Mouse (Mus musculus) bone marrow macrophage, adult 2 months (primary cell): ENCODE data around the gene Psat1. TPM values are rescaled to one million over a fixed set of nuclear protein-coding genes. Genes with fewer than 3 reads are reported as not detected.

Source experiments
- H3K27ac ChIP-seq: 2 replicates; pipeline ENCODE4 v1.5.1; 2012; ENCODE audit warnings: low read depth, low read length; ENCODE audit not compliant: insufficient read depth
- H3K4me1 ChIP-seq: 2 replicates; pipeline ENCODE4 v1.6.1; 2012; ENCODE audit warnings: low read length; ENCODE audit not compliant: control insufficient read depth, insufficient read depth
- H3K4me3 ChIP-seq: 2 replicates; pipeline ENCODE4 v1.5.1; 2012; ENCODE audit warnings: mild to moderate bottlenecking, low read length, moderate library complexity; ENCODE audit not compliant: insufficient read depth
- CTCF ChIP-seq: IDR thresholded peaks from 2 replicates; pipeline ENCODE4 v1.5.1; 2012; ENCODE audit warnings: low read depth, mild to moderate bottlenecking, low read length, moderate library complexity
- POLR2A ChIP-seq: IDR thresholded peaks from 2 replicates; pipeline ENCODE4 v1.6.1; 2012; ENCODE audit warnings: mild to moderate bottlenecking, low read depth, low read length, borderline replicate concordance
- polyA plus RNA-seq: library from polyadenylated mRNA; stranded (reverse); fragments of >200 nt; gene quantifications from 2 replicates; pipeline ENCODE4 v1.2.4, GENCODE M21; 2012; ENCODE audit not compliant: missing spikeins, insufficient read depth, insufficient read length

The Psat1 gene
- polyA plus RNA-seq, 1 experiment: 10.1 TPM

DNA sequence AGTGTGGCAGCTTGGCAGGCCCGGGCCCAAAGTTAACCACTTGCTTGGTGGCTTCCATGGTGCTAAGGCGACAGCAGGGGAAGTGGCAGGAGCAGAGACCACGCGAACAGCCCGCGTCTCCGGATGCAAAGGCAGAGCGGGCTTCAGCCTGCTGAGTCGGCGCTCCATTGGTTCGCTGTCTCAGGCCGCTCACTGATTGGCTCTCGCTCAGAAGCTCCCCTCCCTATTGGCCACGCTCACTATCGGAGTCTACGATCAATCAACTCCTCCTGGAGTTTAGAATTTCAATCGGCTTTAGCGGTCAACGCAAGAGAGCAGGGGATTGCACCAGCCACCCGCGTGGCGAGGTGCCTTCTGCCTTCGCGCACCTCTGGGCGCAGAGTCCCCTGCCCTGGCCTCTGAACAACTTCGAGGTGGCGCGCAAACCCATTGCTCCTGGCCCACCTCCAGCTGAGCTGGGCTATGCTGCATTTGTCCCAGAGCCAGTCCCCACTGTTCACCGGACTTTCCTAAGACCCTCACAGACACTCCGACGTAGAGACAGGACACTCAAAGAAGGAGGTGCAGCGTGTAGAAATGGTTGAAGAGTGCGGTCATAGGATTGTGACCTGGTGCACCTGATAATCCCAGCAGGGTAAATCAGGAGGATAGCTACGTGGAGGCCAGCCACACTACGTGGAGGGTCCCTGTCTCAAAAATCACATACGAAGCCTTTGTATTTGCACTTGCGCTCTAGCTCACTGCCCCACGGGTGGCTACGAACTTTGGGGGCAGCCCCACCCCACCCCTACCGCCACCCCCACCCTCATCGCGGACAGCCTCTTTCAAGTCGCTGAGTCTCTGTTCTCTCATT lies 22.0 kb downstream of the Psat1 start:
- TF ChIP-seq CTCF (no peak), POLR2A (no peak; the same call in 1 of the 2 replicates)
- H3K4me3 ChIP-seq: peak overlapping the region; percentile 68

DNA sequence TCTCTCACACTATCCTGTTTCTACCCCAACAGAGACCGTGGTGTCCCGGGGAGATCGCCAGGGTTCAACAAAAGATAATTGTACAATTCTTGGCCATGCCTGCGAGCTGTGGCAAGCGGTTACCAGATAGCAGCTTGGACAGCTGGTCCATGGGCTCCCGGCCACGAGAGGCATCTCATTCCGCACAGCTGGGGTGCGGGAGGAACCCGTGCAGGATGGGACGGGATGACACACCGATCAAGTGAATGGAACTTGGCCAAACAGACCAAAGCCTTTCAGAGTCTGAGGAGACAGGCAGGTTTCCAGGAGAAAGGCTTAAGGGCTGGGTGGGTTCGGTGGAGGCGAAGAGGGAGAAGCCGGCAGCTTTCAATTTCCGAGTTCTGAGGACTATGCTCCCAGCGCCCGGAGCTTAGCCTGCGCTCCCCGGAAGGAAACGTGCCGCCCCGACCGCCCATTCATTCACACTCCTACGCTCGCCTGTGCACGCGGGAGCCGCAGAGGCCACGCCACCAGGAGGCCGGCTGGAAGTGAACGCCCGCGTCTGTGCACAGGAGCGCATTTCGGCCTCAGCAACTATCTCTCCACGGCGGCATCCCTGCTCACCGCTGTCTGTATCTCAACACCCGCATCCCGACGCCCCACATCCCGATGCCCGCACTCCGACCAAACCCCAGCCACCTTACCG lies 22.8 kb downstream of the Psat1 start:
- Histone ChIP-seq H3K4me3 (peak overlapping the region; percentile 68), H3K4me1 (peaks cover 11% of the 10 kb centered on the region), H3K27ac (peak overlapping the region; percentile 60)
- TF ChIP-seq CTCF (no peak), POLR2A (no peak)

More for the DNA sequence above, 22.0 kb downstream of the Psat1 start:
- peaks cover 11% of the 10 kb centered on the region for H3K4me1 ChIP-seq
- peak overlapping the region; percentile 60 for H3K27ac ChIP-seq

DNA sequence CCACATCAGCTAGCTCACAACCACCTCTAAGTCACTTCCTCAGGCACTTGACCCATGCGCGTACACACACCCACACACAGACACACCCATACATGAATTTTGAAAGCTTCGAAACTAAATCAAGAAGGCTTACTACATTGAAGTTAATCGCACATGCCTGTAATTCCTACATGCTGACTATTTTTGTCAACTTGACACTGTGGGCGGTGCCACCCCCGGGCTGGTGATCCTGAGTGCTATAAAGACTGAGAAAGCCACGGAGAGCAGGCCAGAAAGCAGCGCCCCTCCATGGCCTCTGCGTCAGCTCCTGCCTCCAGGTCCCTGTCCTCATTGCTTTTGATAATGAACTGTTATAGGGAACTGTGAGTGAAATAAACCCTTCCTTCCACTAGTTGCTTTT lies 23.7 kb downstream of the Psat1 start:
- Histone ChIP-seq H3K27ac (peak overlapping the region; percentile 60), H3K4me3 (peak overlapping the region; percentile 68), H3K4me1 (peaks cover 11% of the 10 kb centered on the region)
- TF ChIP-seq CTCF (no peak), POLR2A (no peak)

DNA sequence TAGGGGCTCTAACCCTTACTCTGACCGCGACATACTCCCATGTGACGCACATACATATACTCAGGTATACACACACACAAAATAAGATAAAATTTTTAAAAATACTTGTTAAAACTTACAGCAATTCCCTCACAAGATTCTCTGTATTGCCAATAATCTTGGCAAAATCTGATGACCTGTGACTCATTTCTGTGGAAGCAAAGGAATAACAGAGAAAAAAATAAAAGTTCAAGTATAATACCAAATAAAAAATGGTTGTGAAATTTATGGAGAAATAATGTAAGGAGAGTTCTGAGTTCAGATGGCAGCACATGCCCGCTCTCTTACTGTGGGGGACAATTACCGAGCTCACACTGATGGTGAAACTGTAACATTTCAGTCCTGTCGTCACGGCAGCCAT lies 27.8 kb downstream of the Psat1 start:
- peaks cover 7% of the 10 kb centered on the region; the same call in 1 of the 2 replicates for H3K4me1 ChIP-seq
- TF ChIP-seq CTCF: no peak
- H3K27ac ChIP-seq: no peak overlapping the region
- no peak overlapping the region for H3K4me3 ChIP-seq

DNA sequence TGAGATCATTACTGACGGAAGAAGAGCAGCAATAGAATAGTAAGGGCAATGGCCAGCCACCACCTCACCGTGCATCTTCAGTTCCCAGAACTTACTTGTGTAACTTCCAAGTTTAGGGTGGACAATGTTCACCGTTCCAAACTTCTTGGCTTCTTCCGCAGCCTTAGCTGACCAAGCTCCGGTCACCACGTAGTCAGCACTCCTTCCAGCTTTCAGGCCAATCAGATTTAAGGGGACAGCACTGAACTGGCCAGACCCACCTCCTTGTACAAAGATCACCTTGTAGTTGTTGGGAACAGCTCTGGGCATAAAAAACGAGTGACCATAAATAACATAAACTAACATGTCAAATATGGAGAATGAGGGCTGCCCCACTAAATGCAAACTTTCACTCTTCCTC lies 29.0 kb downstream of the Psat1 start:
- no peak for TF ChIP-seq POLR2A
- no peak for TF ChIP-seq CTCF
- peaks cover 6% of the 10 kb centered on the region; the same call in 1 of the 2 replicates for H3K4me1 ChIP-seq
- H3K4me3 ChIP-seq: no peak overlapping the region
- H3K27ac ChIP-seq: no peak overlapping the region

DNA sequence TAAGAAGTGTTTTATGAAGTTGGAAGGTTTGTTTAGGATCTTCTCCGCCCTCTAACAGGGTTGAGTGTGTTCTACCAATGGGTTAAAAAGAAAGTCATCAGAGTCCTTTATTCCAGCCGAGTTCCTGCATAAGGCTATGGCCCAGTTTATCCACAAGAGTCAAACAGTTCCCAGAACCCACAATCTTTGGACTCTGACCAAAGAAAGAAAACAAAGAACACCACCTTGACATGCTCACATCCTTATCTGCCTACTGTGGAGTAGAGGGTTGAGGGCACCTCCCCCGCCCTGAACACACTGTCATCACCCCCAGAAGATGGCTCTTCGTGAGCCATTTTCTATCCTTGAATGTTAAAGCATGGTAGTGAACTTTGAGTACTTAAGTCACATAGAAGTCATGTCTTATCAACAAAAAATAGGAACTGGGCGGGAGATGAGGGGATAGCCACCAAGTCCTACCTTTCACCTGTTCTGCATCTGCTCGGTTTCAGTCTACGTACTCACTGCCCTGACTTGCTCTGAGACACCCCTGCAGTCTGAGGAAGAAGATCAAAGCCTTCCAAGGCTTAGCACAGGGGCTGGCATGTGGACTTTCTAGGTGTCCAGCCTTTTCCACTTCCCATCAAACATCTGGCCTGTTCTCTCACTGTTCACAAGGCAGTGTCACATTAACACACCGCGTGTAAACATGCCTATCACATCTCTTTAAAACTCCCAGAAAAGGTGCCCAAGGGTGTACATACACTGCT lies 33.7 kb downstream of the Psat1 start:
- no peak for TF ChIP-seq POLR2A
- no peak for TF ChIP-seq CTCF
- no peak overlapping the region for H3K27ac ChIP-seq
- H3K4me1 ChIP-seq: no peaks in the 10 kb centered on the region
- no peak overlapping the region for H3K4me3 ChIP-seq

DNA sequence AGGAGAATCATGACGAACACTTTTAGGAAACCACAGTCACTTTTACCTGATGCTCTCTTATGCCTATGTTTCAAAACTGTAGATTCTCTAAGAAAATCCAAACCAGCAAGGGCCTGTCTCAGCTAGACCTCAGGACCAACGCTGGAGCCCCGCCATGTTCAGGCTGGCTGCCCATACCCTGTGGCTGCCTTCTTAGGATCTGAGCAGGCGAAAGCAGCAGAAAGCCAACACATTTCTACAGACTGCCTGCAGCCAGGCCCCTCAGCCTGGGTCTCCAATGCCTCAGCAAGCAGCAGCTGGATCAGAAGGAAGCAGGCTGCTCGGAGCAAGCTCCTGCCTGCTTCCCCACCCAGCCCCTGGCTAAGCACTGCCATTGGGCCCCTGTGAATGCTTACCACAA lies 35.7 kb downstream of the Psat1 start:
- Histone ChIP-seq H3K27ac (no peak overlapping the region), H3K4me1 (no peaks in the 10 kb centered on the region), H3K4me3 (no peak overlapping the region)
- TF ChIP-seq CTCF (no peak), POLR2A (no peak)

DNA sequence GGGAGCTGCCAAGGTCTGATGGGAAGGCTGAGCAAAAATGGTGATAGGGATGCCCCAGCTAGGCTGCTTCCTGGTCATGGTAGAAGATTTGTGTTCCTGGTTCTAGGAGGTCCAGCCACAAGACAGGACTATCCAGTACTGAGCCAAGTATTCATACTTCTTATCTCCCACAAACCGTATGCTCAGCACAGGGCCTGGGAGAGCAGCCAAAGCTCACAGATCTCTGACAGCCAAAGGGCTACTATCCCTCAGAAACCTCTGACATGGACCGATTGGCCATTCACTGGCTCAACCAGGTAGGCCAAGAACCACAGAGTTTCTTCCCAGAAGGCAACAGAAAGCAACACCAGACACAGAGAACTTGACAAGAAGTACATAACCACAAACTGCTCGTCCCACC lies 36.1 kb downstream of the Psat1 start:
- Histone ChIP-seq H3K4me3 (no peak overlapping the region), H3K27ac (no peak overlapping the region), H3K4me1 (no peaks in the 10 kb centered on the region)
- TF ChIP-seq POLR2A: no peak
- TF ChIP-seq CTCF: no peak

DNA sequence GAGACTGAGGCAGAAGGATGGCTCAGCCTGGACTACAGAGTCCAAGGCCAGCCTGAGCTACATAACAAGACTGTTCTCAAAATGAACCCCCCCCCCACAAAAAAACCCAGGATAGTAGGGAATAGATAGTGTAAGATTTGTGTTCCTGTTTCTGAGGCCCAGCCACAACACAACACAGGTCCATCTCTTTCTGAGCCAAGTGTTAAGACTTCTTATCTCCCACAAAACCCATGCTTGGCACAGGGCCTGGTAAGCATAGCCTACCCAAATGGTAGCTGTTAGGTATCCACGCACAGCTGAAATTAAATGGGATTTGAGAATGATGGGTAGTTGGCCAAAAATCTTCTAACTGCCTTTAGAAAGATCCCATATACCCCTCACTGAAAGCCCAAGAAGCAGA lies 36.6 kb downstream of the Psat1 start:
- Histone ChIP-seq H3K4me1 (no peaks in the 10 kb centered on the region), H3K27ac (no peak overlapping the region), H3K4me3 (no peak overlapping the region)
- TF ChIP-seq CTCF (no peak), POLR2A (no peak)
